Mouse (Mus musculus): ENCODE data around the gene Fbxo28.

Gene Fbxo28

DNA sequence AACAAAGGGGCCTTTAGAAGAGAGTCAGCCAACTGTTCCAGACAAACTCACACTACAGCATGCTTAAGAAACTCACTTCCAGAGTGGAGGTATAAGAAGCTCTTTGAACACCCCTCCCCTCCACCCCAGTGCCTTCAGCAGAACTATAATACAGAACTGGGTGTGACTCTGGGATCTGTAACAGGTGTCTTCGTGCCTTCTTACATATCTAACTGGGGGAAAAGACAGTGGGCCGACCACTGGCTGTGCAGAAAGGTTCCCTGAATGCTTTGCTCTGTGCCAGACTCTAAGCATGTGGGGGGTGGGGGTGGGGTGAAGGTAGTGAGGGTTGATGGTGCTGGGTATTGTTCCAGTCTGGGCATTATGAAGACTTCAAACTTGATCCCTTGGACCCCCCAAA lies 52.8 kb downstream of the Fbxo28 start:
- no peak for DNase-seq (ENCODE audit: low spot score in 2 of 2)

DNA sequence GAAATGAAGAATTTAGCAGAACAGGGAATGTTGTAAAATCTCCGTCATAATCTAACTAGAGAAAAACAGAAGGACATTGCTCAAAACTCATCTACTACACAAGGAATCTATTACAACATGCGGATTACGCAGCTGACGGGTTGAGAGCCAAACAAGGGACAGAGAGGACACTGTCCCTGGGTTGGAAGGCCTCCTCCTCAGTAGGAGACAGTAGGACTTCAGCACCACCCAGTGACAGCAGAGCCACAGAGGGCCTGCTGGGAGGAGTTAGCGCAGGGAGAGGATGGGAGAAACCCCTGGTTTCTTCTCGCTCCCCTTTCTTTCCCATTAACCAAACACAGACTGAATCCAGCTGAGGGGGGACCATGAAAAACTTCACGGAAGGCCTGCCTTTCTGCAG lies 53.6 kb downstream of the Fbxo28 start:
- DNase-seq (ENCODE audit: low spot score in 2 of 2): no peak

DNA sequence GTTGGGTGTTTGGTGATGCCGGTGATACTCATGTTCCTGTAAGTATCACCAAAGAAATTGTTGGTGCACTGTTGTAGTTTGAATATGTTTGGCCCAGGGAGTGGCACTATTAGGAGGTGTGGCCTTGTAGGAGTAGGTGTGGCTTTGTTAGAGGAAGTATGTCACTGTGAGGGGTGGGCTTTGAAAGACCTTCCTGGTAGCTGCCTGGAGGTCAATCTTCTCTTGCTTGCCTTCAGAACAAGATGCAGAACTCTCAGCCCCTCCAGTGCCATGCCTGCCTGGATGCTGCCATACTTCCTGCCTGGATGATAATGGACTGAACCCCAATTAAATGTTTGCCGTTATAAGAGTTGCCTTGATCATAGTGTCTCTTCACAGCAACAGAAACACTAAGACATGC lies 56.6 kb downstream of the Fbxo28 start:
- DNase-seq (ENCODE audit: low spot score in 2 of 2): no peak

DNA sequence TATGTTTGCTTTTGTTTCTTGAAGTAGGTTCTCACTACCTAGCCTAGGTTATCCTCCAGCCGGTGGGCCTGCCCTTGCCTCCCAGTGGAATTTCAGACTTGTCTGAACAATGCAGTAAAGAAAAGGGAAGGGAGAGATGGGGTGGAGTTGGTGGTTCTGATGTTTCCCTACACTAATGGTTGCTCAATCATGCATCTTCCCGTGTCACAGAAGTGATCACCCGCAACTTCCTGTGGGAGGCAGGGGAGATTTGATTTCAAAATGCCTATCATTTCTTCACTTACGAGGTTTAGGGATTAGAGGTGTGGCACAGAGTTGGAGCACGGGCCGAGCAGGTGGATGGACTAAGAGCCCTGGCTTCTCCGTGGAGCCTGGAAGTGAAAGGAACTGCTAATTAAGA lies 58.2 kb downstream of the Fbxo28 start:
- no peak for DNase-seq (ENCODE audit: low spot score in 2 of 2)

DNA sequence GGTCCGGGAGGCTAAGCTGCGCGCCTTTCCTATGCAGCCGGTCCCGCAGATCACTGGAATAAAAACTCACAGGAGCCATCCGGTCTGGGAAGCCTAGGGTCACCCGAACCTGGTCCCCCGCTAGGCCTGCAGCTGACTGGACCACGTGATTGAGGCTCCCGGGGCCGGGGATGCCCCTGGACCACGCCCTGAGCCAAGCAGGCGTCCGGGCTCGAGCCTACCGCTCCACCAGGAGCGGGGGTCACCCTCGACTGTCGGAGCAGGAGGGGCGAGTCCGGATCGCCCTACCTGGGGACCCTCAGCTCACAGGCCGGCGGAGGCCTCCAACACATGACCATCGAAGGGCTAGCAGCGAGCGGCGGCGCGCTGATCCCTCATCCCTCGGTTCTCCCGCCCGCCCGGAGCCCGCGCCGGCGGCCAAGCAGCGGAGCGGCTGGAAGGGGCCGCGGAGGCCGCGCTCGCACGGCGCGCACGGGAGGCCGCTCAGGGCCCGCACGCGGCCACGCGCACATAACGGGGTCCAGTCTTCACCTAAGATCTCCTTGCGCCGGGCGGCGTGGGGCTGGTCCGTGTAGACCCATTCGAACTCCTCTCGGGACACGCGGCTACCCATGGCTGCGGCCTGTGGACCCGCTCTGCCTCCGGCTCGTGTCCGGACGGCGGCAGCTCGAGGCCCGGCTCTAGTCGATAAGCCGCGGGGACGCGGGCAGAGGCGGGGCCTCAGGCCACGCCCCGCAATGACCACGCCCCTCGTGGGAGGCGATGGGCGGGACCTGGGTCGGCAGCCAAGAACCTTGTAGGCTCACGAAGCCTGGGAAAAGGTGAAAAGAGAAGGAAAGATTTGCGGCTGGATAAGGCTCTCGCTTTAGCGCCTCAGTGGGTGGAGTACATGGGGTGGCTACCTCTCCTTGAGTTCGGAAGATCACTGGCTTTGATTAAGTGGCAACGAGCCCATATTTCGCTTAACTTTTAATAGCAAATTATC lies 59.0 kb downstream of the Fbxo28 start, which contains the start of gene Degs1:
TSS of gene Degs1 (minus strand) at position 714 of the 985 bp plus-strand sequence.
- peak; percentile 89 to 90 for DNase-seq (ENCODE audit: low spot score in 2 of 2)

DNA sequence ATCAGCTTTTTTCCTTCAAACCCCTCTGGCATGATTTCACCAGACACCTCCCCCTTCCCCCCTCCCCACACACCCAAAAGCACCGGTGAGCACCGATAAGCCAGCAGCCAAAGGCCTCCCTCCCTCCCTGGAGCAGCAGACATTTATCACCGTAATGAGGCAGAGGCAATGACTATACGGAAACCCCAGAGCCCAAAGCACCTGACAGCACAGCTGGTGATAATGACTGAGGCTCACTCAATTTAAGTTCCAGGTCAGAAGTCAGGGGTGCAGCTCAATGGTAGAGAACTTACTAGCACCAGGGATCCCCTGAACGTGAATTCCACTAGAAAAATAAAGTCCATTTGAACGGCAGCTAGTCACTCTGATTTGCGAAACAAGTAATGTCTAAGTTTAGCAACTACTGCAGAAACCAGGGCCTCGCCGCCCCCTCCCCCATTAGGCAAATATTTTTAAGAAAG lies 60.1 kb downstream of the Fbxo28 start:
- DNase-seq (ENCODE audit: low spot score in 2 of 2): no peak

DNA sequence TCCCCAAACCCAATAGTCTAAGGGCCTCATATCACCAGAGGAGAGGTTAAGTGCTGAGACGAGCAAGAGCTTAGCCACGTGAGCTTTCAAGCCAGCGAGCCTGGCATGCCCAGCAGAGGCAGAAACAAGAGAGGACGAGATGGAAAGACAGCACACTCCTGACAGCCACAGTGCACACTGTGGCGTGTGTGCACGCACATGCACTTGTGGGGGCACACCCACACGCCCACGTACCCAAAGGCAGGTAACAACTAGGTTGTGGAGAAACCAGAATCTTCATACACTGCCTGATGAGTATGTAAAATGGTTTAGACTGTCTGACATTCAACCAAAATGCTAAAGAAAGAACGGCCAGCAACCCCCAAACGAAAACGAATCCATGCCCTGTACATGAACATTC lies 60.9 kb downstream of the Fbxo28 start:
- no peak for DNase-seq (ENCODE audit: low spot score in 2 of 2)

DNA sequence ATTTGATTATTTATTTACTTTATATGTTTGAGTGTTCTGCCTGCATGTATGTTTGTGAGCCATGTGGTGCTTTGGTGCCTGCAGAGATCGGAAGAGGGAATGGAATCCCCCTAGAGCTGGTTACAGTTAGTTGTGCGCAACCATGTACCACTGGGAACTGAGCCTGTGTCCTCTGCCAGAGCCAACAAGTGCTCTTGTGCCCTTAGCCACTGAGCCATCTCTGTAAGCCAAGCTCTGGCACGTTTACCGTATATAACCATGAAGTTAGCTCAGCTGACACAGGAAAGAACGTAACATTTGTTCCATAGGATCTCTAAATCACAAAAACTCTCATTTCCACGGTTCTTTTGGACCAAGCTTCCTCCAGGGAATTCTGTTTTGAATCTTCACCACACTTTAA lies 61.4 kb downstream of the Fbxo28 start:
- DNase-seq (ENCODE audit: low spot score in 2 of 2): no peak

DNA sequence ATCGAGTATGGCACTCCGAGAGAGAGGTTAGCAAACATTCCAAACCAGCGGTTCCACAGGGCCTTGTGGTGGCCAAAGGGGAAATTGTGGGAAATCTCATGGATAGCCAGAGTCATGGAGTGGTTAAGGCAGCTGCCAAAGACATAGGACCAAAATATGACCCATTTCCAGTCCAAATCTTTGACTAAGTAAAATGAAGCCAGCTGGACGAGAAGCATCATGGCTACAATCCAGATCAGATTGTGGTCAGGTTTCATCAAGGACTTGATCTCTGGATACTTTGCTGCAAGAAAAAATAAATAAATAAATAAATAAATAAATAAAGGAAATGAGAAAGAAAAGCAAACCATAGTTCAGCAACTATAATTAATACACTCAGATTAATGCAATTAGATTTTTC lies 62.0 kb downstream of the Fbxo28 start:
- no peak for DNase-seq (ENCODE audit: low spot score in 2 of 2)

DNA sequence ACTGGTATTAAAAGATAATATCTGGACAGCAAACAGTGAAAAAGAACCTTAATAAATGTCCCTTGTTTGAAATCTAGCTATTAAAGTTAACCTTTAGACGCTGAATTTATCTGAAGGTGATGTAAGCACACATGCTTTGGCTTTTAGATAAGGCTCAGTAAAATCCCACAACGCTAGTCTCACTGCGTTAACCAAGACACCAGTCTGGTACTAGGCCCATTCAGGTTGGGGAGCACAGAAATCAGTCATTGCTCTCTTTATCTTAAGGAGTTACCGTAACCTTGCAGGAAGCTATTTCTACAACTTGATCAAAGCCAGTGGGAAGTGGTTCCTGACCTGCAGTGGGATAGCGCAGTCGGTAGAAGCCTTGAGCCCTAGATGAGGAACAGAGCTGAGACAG lies 66.3 kb downstream of the Fbxo28 start:
- no peak for DNase-seq (ENCODE audit: low spot score in 2 of 2)

DNA sequence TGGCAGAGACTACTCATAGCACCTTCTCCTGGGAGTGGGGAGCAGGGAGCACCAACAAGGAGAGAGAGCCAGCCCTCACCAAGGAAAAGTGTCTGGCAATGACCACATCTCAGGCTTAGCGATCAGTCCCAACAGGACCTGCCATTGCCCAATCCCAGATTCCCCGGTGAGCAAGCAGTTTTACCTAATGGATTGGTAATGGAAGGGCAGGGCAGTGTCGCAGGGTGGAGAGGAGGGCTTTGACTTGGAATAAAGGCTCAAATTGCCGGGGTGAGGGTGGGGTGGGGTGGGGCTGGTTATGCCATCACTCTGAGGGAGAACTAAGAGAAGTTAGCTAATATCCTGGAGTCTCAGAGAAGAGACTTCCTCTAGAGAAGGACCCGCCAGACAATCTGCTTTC lies 69.8 kb downstream of the Fbxo28 start:
- no peak for DNase-seq (ENCODE audit: low spot score in 2 of 2)

DNA sequence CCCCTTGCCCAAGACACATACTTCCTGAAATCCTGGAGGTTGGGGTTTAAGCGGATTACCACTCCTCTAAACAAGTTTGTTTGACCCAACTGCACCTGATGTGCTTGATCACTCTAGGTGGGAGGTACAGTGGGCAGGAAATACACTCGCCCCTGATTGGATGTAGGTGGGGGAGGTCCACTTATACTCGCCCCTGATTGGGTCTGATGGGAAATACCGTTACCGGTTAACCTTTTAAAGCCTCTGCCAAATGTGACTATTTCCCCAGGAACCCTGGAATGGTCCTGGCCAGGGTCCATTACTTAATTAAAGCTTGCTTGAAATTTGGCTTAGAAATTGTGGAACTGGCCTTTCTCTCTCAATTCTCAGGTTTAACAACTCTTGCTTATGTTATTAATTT lies 70.3 kb downstream of the Fbxo28 start:
- DNase-seq (ENCODE audit: low spot score in 2 of 2): no peak

DNA sequence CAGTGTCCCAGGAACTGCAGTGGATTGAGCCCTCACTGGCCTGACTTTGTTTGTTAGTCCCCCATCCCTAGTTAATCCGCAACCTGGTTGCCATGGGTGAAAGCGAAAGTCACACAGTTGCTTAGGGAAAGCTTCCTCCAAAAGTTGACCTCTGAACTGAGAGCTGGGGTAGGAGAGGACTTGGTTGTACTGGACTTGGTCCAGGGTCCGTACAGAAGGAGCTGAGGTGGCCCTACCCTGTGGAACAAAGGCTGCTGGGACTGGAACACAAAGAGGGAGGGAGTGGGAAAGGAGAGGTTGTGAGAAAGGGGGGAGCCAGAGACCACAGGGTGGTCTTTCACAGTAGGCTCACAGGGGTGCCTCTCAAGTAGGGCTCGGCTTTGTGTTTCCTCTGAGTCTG lies 73.1 kb downstream of the Fbxo28 start:
- DNase-seq (ENCODE audit: low spot score in 2 of 2): no peak

DNA sequence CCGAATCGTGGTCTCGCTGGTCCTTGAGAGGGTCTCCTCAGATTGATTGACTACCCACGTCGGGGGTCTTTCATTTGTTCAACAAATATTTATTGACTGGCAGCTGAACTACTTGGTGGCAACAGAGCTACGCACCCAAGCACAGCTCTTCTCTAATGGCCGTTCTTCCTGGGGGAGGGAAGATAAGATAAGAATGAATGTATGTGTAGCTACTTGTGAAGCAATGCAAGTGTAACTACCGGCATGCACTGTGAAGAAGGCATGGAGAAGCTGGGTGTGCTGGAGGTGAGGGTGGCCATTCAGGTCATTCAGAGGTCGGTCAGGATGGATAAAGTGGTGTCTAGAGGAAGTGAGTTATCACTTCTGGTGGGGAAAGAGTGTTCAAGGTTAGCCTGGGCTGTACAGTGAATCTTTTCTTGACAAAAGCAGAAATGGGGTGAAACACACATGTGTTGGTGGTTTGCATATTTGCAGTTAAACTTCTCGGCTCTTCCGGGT lies 75.4 kb downstream of the Fbxo28 start:
- no peak for DNase-seq (ENCODE audit: low spot score in 2 of 2)
